Mouse (Mus musculus) heart, adult 2 months (tissue): ENCODE data around the gene D2hgdh.

Source experiments
- CTCF ChIP-seq: fragments of 200-600 bp; IDR thresholded peaks from 2 replicates; pipeline ENCODE4 v1.8.1; 2022; ENCODE audit warnings: antibody characterized with exemption, mild to moderate bottlenecking, moderate library complexity
- EP300 ChIP-seq: fragments of 200-500 bp; IDR thresholded peaks from 2 replicates; pipeline ENCODE4 v1.6.1; 2011; ENCODE audit warnings: low read depth, low read length, control low read depth; ENCODE audit not compliant: insufficient read depth
- POLR2A ChIP-seq: fragments of 200-500 bp; IDR thresholded peaks from 2 replicates; pipeline ENCODE4 v1.6.1; 2011; ENCODE audit warnings: mild to moderate bottlenecking, low read depth, low read length, control low read depth; ENCODE audit not compliant: insufficient read depth

GRCm38 (mm10) chr1:93803556-93804507 lies 20.9 kb upstream of the D2hgdh start, which contains the start of gene Ing5:
- TF ChIP-seq POLR2A: peak; percentile 51; the same call in 1 of the 2 replicates
- TF ChIP-seq CTCF: no peak; the same call in none of the 2 replicates
- no peak for TF ChIP-seq EP300
